Mouse (Mus musculus): ENCODE results near the gene B4galt2.

B4galt2 gene

DNA sequence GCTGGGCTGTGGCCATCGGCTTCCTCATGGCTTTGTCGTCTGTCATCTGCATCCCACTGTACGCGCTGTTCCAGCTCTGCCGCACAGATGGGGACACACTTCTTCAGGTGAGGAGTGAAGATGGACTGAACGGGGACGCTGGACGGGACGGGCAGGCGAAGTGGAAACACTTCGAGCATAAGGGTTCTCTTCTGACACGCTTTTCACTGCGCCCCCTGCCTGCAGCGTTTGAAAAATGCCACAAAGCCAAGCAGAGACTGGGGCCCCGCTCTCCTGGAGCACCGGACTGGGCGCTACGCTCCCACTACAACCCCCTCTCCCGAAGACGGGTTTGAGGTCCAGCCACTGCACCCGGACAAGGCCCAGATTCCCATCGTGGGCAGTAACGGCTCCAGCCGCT is 15.5 kb downstream of the B4galt2 start:
- DNase-seq (ENCODE audit: low read depth), result peak; percentile 55

DNA sequence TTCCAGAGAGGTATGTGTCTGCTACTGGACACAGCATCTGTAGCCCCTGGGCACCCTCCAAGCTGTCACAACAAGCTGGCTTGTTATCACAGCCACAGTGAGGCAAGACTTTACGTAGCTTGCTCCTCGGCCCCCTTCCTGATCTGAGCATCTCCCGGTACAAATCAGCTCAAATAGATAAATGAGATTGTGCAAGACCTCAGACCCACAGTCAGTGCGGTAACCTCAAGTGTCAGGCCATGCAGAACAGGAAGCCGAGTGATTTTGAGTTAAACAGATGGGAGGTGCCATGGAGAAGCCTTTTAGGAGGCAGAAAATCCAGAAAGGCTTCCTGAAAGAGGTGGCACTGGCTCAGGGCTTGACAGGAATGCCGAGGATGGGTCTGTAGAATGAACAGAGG is 16.3 kb downstream of the B4galt2 start:
- DNase-seq (ENCODE audit: low read depth), result no peak

DNA sequence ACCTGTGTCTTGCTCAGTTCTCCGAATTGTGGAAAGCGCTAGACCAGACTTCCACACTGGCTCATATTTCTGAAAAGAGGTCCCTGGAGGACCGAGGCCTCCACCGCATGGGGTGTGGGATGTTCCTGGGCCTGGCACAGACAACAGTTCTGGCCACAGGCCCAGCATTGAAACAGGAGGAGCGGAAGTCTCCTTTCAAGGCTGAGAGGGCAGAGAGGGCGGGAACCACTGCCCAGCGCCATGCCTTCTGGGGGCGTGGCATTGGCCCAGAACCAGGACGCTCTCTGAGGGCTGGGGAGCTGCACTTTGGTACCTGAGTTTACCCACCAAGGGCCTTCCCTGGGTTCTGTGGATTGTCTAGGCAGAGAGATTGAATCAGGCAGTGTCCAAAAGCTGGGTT is 17.2 kb downstream of the B4galt2 start:
- peak; percentile 81 for DNase-seq (ENCODE audit: low read depth)

DNA sequence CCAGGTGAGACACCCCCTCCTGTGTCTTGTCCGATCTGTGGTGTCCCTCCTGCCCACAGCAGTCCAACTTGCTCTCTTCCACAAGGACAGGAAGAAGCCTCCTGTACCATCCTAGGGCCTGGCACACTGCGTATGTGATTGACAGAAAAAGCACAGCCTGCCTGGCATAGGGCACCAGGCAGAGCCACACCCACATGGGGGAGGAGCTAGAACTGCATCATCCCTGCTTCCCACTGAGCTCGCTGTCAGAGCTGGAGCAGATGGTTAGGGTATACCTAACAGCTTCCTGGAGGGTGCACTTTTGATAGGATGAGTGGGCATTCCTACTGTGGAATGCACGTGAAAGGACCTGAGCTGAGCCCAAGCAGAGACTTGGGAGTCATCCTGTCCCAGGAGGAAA is 20.5 kb downstream of the B4galt2 start:
- peak; percentile 29 for DNase-seq (ENCODE audit: low read depth)

DNA sequence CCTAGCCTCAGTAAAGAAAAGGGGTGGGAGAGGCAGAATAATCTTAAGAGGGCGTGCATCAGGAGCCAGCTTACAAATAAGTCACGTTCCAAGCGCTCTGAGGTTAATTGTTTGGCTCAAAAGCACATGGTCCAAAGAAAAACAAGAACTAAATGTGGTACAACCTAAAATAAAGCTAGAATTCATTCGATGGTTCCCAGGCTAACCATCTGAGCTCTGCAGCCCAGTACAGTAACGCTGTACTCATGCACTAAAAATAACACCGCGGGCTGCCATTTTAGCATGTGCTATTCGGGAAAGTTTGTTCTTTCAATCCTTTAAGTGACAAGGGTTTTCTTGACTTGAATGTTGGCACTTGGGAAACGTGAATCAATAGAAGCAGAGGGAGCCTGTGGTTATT is 22.7 kb downstream of the B4galt2 start:
- DNase-seq (ENCODE audit: low read depth), result no peak

DNA sequence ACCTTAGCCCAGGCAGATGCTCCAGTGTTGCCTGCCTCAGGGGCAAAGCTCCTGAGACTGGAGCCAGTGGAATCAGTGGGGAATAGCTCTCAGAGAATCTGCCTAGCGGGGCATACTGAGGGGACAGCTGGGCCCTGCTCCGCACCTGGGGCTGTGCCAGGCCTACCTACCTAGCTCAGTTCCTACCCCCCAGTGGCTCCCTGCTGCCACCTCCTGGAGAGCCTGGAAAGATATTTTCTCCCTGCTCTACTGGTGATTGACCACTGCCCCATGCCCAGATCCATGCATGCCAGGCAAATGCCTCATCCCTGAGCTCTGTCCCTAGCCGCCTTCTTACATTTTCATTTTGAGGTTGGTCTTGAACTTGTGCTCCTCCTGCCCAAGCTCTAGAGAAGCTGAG is 24.5 kb downstream of the B4galt2 start:
- DNase-seq (ENCODE audit: low read depth), result peak; percentile 65

DNA sequence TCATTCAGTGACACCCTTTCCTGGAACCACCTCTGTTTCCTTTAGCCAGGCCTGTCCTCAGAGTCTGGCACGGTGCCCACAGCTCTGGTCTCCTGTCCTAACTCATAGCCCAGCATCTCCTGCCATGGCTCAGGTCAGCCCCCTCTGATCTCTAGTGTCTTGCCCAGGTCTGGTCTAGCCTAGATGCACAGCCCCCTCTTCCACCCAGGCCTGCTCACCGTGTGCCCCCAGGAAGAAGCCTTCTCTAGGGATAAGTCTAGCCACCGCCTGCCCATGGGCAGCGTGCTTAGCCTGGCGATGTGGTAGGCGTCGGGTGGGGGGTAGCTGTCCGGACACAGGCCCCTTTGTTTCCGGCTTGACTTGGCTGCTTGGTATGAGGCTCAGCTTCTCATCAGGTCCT is 28.1 kb downstream of the B4galt2 start:
- no peak for DNase-seq (ENCODE audit: low read depth)

DNA sequence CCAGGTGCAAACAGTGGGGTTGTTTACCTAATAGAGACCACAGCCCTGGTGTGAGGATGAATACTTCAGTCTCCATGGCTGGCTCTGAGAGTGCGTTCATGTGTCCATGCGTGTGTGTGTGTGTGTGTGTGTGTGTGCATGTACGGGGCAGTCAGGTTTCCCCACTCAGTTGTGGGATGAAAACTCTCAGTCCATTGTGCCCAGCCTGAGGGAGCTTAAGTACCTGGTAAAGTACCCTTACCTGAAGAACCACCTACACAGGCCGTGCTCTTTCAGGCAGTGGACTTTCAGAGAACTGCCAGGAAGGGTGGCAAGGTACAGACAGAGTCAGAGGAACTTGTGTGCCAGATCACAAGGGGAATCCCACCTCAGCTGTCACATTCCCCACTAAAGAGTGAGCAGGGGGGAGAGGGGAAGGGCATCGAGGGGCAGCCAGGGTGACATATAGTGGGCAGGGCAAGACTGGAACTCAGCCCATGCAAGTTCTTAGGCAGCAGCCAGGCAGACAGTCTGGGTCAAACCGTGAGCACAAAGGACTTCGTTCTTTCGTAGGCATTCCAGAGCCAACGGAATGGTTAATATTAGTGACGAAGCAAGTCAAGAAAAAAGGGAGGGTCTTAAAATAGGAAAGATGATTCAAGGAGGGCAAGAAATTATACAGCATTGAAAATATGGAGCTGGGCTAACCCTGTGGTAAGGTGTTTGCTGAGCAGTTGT is 31.0 kb downstream of the B4galt2 start:
- DNase-seq (ENCODE audit: low read depth), result no peak

DNA sequence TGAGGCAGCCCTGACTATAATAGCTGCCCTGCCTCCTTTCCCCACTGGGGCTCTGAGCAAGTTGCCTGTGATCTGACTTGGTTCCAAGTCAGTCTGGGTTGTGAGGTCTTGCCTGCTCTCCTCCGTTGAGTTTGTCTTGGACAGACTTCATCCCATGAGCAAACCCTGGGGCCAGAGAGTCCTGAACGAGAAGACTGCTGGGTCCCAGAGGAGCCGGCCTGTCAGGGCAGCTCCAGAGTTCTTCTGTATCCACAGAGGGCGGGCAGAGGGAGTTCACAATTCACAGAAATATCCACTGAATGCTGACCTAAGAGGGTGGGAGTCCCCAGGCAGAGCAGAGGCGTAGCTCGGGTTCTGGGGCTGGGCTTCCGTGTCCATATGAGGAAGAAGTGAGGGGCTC is 32.4 kb downstream of the B4galt2 start:
- DNase-seq (ENCODE audit: low read depth), result peak; percentile 29

DNA sequence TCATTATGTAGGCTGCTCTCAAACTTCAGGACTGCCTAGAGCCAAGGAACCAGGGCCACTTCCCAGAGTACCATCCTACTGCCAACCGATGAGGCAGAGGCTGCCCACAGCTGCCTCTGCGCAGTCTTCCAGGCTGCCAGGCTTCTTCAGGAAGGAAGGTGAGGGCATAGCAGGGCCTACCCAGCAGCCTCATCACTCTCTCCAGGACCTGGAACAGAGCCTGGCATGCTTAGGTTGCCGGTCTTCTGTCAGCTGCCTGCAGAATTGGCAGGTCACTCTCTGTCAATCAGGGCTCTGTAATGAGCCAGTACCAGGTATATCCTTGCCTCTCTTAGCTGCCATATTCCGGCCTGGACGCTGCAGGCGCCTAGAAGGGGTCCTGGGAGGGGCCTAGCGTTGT is 33.1 kb downstream of the B4galt2 start:
- no peak for DNase-seq (ENCODE audit: low read depth)

DNA sequence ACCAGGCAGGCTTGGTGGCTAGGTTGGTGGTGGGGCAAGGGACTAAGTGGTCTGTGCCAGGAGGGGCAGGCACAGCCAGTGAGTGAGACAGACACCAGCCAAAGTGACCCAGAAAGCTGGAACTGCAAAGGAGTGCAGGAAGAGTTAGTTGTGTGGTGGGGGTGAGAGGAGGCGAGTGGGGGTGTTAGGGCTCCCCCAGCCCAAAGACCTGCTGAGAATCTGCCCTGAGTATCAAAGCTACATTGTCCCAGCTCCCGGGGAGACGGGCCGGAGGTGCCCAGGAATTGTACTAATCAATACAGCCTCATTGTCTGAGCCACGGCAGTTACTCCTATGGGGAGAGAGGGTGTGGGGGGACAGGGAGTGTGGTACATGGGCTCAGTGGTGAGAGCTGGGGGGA is 33.8 kb downstream of the B4galt2 start:
- DNase-seq (ENCODE audit: low read depth), result no peak

DNA sequence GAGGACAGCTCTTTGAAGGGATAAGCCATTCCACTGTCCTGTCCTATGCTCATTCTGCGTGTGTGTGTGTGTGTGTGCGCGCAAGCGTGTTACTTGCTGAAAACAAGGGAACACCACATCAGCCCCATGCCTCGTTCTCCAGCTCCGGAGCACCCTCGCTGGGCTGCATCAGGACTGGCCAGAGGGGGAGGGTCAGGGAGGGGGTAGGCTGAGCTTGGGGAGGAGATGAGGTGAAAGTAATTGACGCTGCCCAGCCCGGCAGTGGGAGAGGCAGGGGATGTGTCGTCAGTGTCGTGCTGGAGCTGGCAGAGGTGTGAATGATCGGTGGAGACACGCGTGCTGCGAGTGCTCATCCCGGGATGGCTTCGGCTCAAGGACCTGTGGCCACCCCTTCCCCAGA is 34.2 kb downstream of the B4galt2 start:
- no peak for DNase-seq (ENCODE audit: low read depth)

DNA sequence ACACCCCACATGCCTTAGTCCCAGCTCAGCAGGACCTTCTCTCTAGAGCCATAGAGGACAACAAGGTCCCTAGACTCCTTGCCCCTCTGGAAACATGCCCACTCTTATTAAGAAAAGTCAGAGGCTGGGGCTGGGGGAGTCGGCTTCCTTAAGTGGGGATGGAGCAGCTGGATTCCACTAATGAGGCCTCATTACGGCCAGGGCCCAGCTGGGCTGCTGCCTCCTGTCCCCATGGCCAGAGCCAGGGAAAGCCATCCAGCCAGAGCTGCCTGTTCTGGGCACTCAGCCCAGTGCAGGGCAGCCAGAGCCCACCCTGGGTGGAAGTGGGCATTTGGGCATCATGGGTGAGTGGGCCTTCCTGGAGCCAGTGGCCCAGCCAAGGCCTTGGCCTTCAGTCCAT is 36.3 kb downstream of the B4galt2 start:
- DNase-seq (ENCODE audit: low read depth), result no peak

DNA sequence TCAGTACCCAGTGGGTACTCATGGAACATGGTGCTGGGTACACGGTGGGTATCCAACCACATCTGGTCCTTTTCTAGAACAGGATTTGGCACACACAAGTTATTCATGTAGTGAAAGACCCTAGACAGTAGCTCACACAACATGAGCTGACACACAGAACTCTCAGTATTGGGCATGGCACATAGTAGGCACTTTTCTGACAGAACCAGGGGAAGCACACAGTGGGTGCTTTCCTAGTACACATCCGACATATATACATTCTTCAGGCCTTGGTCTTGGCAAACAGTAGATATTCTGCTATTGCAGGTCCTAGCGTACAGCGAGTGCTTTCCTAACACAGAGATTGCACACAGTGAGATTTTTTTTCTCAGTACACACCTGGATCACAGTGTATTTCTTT is 37.0 kb downstream of the B4galt2 start:
- DNase-seq (ENCODE audit: low read depth), result no peak

DNA sequence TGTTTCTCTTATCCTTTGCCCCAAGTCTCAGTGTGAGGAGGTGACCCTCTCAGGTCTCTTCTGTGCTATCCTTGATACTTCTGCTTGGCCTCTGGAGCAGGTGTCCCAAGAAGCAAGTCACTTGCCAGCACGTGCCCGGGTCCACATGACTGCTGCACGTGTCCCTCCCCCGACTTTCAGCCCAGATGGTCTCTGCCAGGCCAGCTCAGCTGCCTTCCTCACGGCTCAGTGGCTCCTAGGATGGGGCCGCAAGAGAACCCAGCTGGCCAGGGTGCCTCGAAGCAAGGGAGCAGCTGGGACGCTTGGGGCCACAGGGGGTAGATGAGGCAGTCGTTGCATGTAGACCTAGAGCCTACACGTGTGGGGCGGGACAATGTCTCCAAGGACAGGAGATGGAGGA is 38.0 kb downstream of the B4galt2 start:
- no peak for DNase-seq (ENCODE audit: low read depth)

DNA sequence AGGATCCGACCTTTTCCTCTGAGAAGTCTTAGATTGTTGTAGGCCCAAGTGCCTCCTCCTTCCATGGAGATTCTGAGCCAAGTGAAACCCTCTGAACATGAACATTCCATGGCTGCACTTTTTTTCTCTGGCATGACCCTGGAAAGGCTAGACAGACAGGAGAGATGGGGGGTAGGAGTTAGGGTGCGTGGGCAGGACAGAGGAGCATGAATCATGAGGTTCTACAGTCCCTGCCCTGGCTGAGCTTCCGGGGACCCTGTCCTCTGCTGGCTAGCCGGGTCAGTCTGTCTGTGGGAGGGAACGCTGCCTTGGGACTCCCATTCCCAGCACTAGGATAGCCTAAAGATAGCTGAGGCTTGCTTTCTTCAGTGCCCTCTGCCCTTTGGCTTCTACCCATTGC is 38.8 kb downstream of the B4galt2 start:
- no peak for DNase-seq (ENCODE audit: low read depth)

DNA sequence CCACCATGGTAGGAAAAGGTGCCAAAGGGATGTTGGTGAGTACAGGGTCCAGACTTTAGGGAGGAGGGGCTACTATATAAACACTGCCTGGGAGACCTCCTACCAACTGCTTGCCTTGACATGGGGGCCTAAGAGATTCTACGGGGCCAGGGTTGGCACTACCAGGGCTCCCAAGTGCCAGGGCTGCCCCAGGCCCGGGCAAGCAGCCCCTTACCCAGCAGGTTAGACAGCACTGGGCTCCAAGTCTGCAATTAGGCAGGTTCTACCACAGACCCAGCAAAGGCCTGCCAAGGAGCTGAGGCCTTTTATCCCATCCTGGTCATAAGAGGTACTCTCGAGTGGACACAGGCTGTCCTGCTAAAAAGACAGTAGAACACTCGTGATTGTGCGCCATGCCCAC is 40.2 kb downstream of the B4galt2 start:
- DNase-seq (ENCODE audit: low read depth), result no peak

DNA sequence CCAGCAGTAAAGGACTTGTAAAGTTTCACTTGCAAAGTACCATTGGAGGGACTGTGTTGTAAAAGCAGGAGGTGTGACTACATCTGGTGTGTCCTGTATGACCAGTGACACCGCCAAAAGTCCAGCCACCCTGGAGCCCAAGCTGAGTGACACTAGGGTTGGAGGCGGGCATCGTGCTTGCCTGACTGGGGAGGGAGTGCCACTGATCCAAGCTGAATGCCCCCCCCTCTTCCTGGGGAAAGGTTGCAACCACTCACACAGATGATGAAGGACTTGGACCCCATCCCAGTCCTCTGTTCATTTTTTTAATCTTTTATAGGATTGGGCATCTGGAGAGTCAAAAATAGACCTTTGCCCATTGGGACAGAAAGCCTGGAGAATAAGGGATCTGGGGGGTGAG is 41.7 kb downstream of the B4galt2 start:
- peak; percentile 58 for DNase-seq (ENCODE audit: low read depth)

DNA sequence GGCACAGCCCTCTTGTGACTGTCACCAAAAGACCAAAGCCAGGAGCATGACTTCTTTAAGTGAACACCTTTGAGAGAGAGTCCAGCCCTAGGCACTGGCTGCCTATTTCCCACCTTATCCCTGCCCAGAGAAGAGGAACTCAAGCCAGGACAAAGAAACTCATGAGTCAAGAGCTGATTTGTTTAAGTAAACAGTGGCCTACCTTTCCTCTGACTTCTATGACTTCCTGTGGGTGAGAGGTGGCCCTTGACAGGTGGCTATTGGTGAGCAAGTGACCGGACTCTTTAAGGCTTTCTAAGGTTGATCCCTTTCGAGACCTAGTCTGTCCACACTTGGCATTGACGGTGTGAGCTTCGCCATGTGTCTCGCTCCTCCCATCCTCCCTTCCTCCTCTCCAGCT is 42.5 kb downstream of the B4galt2 start:
- DNase-seq (ENCODE audit: low read depth), result no peak

DNA sequence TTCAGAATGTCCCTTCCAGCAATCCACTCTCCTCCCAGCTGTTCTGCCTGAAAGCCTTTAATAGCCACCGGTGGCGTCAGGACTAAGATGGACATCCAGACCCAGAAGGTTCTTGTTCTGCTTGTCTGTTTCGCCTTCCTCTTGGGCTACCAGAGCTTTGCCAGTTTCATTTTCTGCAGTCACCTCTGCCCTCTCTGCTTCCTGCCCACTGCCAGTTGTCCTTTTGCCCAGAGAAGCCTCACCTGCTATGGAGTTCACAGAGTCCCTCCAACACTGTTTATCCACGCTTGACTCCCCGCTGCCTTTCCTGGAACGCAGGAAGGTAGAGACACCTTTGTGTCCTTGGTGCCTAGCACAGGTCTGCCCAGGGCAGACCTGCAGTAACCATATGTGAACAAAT is 43.9 kb downstream of the B4galt2 start:
- DNase-seq (ENCODE audit: low read depth), result no peak

DNA sequence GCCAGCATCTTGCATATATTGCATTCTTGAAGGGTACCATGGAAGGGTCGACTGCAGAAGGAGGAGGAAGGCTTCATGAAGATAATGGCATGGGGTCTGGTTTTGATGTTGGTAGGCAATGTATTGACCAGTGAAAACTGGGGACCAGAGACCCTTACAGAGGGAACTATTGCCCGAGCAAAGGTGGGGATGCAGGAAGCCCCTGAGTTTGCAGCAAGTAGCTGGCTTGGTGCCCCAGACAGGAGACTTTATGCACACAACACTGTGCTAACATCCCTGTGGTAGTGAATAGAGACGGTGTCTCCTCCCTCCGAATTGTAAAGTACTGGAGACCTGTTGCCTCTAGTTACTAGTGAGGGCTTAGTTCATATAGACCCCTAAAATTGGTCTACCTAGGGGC is 46.0 kb downstream of the B4galt2 start:
- DNase-seq (ENCODE audit: low read depth), result no peak

DNA sequence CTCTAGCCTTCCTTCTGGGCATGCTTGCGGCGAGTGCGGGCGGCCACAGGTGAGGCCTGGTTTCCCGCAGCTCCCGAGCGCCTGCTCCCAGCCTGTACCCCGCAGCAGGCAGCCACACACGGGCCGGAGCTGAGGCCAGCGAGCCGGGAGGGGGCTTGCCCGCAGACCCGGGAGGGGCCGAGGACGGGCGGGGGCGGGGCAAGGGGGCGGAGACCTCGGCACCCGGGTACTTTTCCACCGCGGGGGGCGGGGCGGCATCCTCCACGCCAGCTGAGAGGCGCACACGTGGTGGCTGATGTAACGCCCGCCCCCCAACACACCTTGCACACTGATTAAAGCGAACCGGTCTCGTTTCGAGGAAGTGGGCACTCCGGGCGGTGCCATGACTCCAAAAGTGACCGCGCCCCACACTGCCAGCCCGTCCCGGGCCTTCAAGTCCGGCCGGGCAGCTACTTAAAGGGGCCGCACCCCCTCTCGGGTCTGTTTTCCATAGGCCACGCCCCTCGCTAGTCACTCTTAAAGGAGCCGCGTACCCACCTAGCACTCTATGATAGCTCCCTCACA is 47.0 kb downstream of the B4galt2 start:
- DNase-seq (ENCODE audit: low read depth), result peak; percentile 95

DNA sequence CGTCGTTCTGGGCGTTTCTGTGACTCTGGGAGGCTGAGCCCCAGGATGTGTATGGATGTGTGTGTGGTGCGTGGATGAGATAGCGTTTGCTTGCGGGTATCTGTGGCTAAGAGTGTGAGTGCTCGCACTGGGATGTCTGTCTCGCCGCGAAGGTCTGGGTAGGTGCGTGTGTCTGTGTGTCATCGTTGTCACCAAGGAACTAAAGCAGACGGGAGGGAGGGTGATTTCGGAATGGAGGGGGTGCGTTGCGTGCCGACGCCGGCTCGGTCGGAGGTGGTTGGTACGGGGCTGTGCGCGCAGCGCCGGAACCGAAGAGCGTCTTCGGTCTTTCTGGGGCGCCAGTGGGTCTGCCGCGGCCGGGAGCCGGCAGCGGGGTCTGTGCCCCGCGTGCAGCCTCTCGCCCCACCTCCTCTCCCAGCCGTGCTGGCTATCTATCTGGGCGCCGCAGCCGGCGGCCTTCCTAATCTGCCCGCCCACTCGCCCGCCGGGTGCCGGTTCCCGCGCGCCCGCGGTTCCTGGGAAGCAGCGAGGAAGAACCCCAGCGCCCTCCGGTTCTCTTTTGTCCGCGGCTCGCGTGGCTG is 47.7 kb downstream of the B4galt2 start:
- DNase-seq (ENCODE audit: low read depth), result peak; percentile 59

Measured in NIH3T3 (cell line).